Mouse (Mus musculus): ENCODE data around the gene Cdsn.

DNA sequence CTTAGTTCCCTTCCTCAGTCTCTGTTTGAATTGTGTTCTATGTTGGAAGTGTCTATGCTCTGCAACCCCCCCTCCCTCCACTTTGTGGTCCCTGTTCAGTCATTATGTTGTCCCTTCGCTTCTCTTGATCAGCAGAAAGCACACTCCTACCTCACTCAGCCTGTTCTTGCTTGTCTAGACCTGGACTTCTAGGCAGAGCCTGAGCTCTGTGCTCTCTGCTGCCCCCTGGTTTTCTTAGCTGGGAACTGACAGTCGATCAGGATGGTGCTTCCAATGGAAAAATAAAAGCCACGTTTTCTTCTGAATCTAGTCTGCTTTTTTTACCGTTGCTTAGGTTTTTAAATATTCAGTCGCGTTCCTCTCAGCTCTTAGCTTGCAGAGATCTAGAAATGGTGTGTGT is 17.6 kb upstream of the Cdsn start:
- TF ChIP-seq POLR2A (IDR thresholded peaks at IDR 0.05; ENCODE audit: borderline replicate concordance, control insufficient read depth, low read depth, low read length) (no peak), CTCF (IDR thresholded peaks at IDR 0.05; ENCODE audit: control insufficient read depth, insufficient read depth, low read length) (peak; percentile 88)
